Comparison of ENCODE assay signal across 30 mouse cellular contexts in genomic region chr4:132373820-132374219, GRCm38 (mm10).
"Had no signal": no experiment of that assay in that cellular context is flagged by ENCODE, and none has a peak within 500 bp of the region (broad histone marks: within the 10 kb centered on the region; RNA-seq: fewer than 3 reads in every experiment).

No protein-coding gene starts in this region.

- H3K27me3 ChIP-seq: limb, embryonic 12.5 days; limb, embryonic 13.5 days; limb, embryonic 15.5 days; liver, embryonic 12.5 days; liver, embryonic 13.5 days; liver, embryonic 15.5 days; lung, embryonic 15.5 days; megakaryocyte, embryonic 14.5 days; midbrain, embryonic 12.5 days; midbrain, embryonic 13.5 days; midbrain, embryonic 15.5 days; neural tube, embryonic 12.5 days had no signal

- H3K9me3 ChIP-seq: limb, embryonic 10.5 days; limb, embryonic 12.5 days; limb, embryonic 13.5 days; limb, embryonic 15.5 days; liver, embryonic 12.5 days; liver, embryonic 13.5 days; liver, embryonic 15.5 days; lung, embryonic 15.5 days; megakaryocyte, embryonic 14.5 days; midbrain, embryonic 10.5 days; midbrain, embryonic 12.5 days; midbrain, embryonic 13.5 days; midbrain, embryonic 15.5 days; neural tube, embryonic 12.5 days had no signal

- H3K4me2 ChIP-seq: limb, embryonic 12.5 days; limb, embryonic 13.5 days; limb, embryonic 15.5 days; liver, embryonic 11.5 days; liver, embryonic 12.5 days; liver, embryonic 13.5 days; liver, embryonic 15.5 days; lung, embryonic 14.5 days; lung, embryonic 15.5 days; midbrain, embryonic 12.5 days; midbrain, embryonic 13.5 days; midbrain, embryonic 15.5 days; neural tube, embryonic 12.5 days had no signal

- H3K9ac ChIP-seq: limb, embryonic 12.5 days; limb, embryonic 13.5 days; limb, embryonic 15.5 days; liver, embryonic 12.5 days; liver, embryonic 13.5 days; liver, embryonic 14.5 days; liver, embryonic 15.5 days; liver, postnatal 0 days; lung, embryonic 14.5 days; lung, embryonic 15.5 days; midbrain, embryonic 12.5 days; midbrain, embryonic 13.5 days; midbrain, embryonic 15.5 days; neural tube, embryonic 12.5 days had no signal

- DNase-seq: left cerebral cortex, postnatal 4 days; liver; liver, embryonic 13.5 days; liver, postnatal 0 days; lung, adult 18-20 months; lung, adult 2 months; lung, embryonic 14.5 days; lung, postnatal 10 days; lung, postnatal 14 days; lung, postnatal 36 days had no signal

- H3K4me3 ChIP-seq: left cerebral cortex, adult 2 months; limb, embryonic 10.5 days; limb, embryonic 12.5 days; limb, embryonic 13.5 days; limb, embryonic 15.5 days; liver, embryonic 12.5 days; liver, embryonic 13.5 days; liver, embryonic 15.5 days; lung, embryonic 15.5 days; megakaryocyte, embryonic 14.5 days; midbrain, embryonic 10.5 days; midbrain, embryonic 12.5 days; midbrain, embryonic 13.5 days; midbrain, embryonic 15.5 days; myocyte; neural tube, embryonic 12.5 days had no signal

- H3K4me1 ChIP-seq: limb, embryonic 10.5 days; limb, embryonic 12.5 days; limb, embryonic 13.5 days; limb, embryonic 15.5 days; liver, embryonic 13.5 days; liver, embryonic 15.5 days; lung, embryonic 15.5 days; midbrain, embryonic 10.5 days; midbrain, embryonic 12.5 days; midbrain, embryonic 13.5 days; midbrain, embryonic 15.5 days; neural tube, embryonic 12.5 days had no signal

- H3K27ac ChIP-seq: left cerebral cortex, adult 2 months; limb, embryonic 10.5 days; limb, embryonic 12.5 days; limb, embryonic 13.5 days; limb, embryonic 15.5 days; liver, embryonic 12.5 days; liver, embryonic 13.5 days; liver, embryonic 14.5 days; liver, embryonic 15.5 days; lung, embryonic 15.5 days; macrophage; midbrain, embryonic 10.5 days; midbrain, embryonic 12.5 days; midbrain, embryonic 13.5 days; midbrain, embryonic 15.5 days; neural tube, embryonic 12.5 days had no signal

- ATAC-seq: liver, embryonic 12.5 days; liver, postnatal 0 days; lung, postnatal 0 days; midbrain, embryonic 13.5 days; midbrain, embryonic 15.5 days; midbrain, embryonic 16.5 days had no signal
